Mouse (Mus musculus): ENCODE results near the gene Olfr697.
"Not testable (repeated sequence)": the region's sequence is repeated elsewhere in the genome, so short reads cannot be mapped to it uniquely, and the experiment has no call there.

DNA sequence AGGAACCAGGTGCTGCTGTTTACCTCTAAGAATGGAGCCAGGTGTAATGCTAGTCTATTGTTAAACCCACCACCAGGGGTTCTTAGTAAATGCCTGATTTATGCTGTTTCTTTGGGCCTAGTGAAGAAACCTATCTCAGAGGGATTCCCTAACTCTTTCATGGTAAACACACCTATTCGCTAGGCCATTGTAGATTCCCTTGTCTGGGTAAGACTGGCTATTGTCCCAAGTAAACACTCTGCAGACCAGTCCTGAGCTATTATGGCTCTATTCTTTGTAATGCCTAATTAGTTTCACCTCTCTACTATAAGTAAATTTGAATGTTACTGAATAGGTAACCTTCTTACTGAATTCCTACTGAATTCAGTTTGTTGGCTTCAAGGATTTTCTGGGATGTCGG is 18.8 kb upstream of the Olfr697 start:
- TF ChIP-seq POLR2A (IDR thresholded peaks at IDR 0.05; ENCODE audit: borderline replicate concordance, extremely low read depth, low read depth, low read length); CTCF (IDR thresholded peaks at IDR 0.05; ENCODE audit: insufficient read depth, low read length): not testable (repeated sequence)

Measured in lung, adult 2 months (tissue).